Mouse (Mus musculus) CH12.LX (cell line): ENCODE data around the gene Akr1b8. TPM values are rescaled to one million over a fixed set of nuclear protein-coding genes. Genes with fewer than 3 reads are reported as not detected.

Source experiments
- DNase-seq: peaks from one replicate; pipeline ENCODE4 v3.0.0-alpha.2; 2013; ENCODE audit errors: extremely low read depth
- H3K27ac ChIP-seq: 2 replicates; pipeline ENCODE4 v1.5.1; 2012; ENCODE audit warnings: low read depth, mild to moderate bottlenecking, control low read depth, moderate library complexity; ENCODE audit not compliant: insufficient read depth
- H3K27me3 ChIP-seq: replicated peaks from 2 replicates; pipeline ENCODE3; 2012; ENCODE audit warnings: inconsistent platforms
- H3K36me3 ChIP-seq, 2 experiments: replicated peaks in 1 of 2; 2 replicates each; pipeline versions ENCODE3 to v1.6.1; 2012; ENCODE audit warnings: inconsistent platforms in 1 of 2, low read length in 1 of 2, mild to moderate bottlenecking in 1 of 2, mixed read lengths in 1 of 2, moderate library complexity in 1 of 2; ENCODE audit not compliant: control insufficient read depth in 1 of 2, insufficient read depth in 1 of 2
- H3K4me1 ChIP-seq, 2 experiments: 2 replicates each; pipeline ENCODE4 v1.6.1; 2012; ENCODE audit warnings: inconsistent platforms in 1 of 2, moderate library complexity in 1 of 2; ENCODE audit not compliant: insufficient read depth in 2 of 2, control insufficient read depth in 1 of 2
- H3K4me2 ChIP-seq: 2 replicates; pipeline ENCODE4 v1.6.1; 2012; ENCODE audit warnings: low read depth, mild to moderate bottlenecking, control low read depth; ENCODE audit not compliant: poor library complexity, insufficient read depth, severe bottlenecking
- H3K4me3 ChIP-seq, 3 experiments: fragments of 150-350 bp in 1 of 3; sonication (generic) in 1 of 3; replicated peaks in 1 of 3; 2 replicates each; pipeline versions ENCODE3 to v1.5.1; 2011 to 2012; ENCODE audit warnings: low read depth in 2 of 3, low read length in 2 of 3, mild to moderate bottlenecking in 2 of 3, moderate library complexity in 2 of 3, control low read depth in 1 of 3, improper control_type of control experiment in 1 of 3, inconsistent platforms in 1 of 3, mixed read lengths in 1 of 3; ENCODE audit not compliant: poor library complexity in 1 of 3
- H3K79me2 ChIP-seq: replicated peaks from 2 replicates; pipeline ENCODE4 v1.6.1; 2012; ENCODE audit warnings: mild to moderate bottlenecking, moderate library complexity; ENCODE audit not compliant: control insufficient read depth, poor library complexity, insufficient read depth, severe bottlenecking; ENCODE audit errors: extremely low read depth
- H3K9ac ChIP-seq: 2 replicates; pipeline ENCODE4 v1.6.1; 2012; ENCODE audit warnings: low read depth, mild to moderate bottlenecking, control low read depth, moderate library complexity; ENCODE audit not compliant: insufficient read depth
- H3K9me3 ChIP-seq: replicated peaks from 2 replicates; pipeline ENCODE3; 2012; ENCODE audit warnings: low read length, inconsistent platforms, mixed read lengths
- CHD1 ChIP-seq: IDR thresholded peaks from 2 replicates; pipeline ENCODE4 v1.6.1; 2012; ENCODE audit warnings: low read depth, low read length, improper control_type of control experiment, inconsistent platforms
- CHD2 ChIP-seq: IDR thresholded peaks from 2 replicates; pipeline ENCODE4 v1.6.1; 2011; ENCODE audit warnings: low read length, improper control_type of control experiment
- E2F4 ChIP-seq: IDR thresholded peaks from 2 replicates; pipeline ENCODE4 v1.6.1; 2011; ENCODE audit warnings: low read depth, low read length, improper control_type of control experiment; ENCODE audit not compliant: insufficient replicate concordance
- ELF1 ChIP-seq: IDR thresholded peaks from 2 replicates; pipeline ENCODE4 v1.6.1; 2014; ENCODE audit warnings: low read depth, mild to moderate bottlenecking, inconsistent platforms, low read length, improper control_type of control experiment
- ETS1 ChIP-seq: conservative IDR thresholded peaks from 2 replicates; pipeline ENCODE4 v1.6.1; 2012; ENCODE audit warnings: low read depth, mild to moderate bottlenecking, inconsistent platforms, low read length, improper control_type of control experiment, moderate library complexity
- GABPA ChIP-seq: IDR thresholded peaks from 2 replicates; pipeline ENCODE4 v1.6.1; 2012; ENCODE audit warnings: low read depth, low read length, improper control_type of control experiment, inconsistent platforms; ENCODE audit not compliant: insufficient replicate concordance
- HCFC1 ChIP-seq: IDR thresholded peaks from 2 replicates; pipeline ENCODE4 v1.6.1; 2012; ENCODE audit warnings: low read depth, mild to moderate bottlenecking, inconsistent platforms, low read length, improper control_type of control experiment
- IRF4 ChIP-seq: IDR thresholded peaks from 2 replicates; pipeline ENCODE4 v1.6.1; 2014; ENCODE audit warnings: low read depth, mild to moderate bottlenecking, inconsistent platforms, low read length, improper control_type of control experiment
- JUND ChIP-seq: conservative IDR thresholded peaks from 2 replicates; pipeline ENCODE4 v1.6.1; 2011; ENCODE audit warnings: low read depth, low read length, improper control_type of control experiment
- KAT2A ChIP-seq: IDR thresholded peaks from 2 replicates; pipeline ENCODE4 v1.6.1; 2012; ENCODE audit warnings: low read length, improper control_type of control experiment, inconsistent platforms; ENCODE audit not compliant: insufficient replicate concordance
- MAFK ChIP-seq: IDR thresholded peaks from 2 replicates; pipeline ENCODE4 v1.6.1; 2011; ENCODE audit warnings: low read length, improper control_type of control experiment; ENCODE audit not compliant: insufficient replicate concordance
- MAX ChIP-seq: IDR thresholded peaks from 2 replicates; pipeline ENCODE4 v1.6.1; 2011; ENCODE audit warnings: low read length, improper control_type of control experiment
- MEF2A ChIP-seq: IDR thresholded peaks from 2 replicates; pipeline ENCODE4 v1.6.1; 2014; ENCODE audit warnings: low read depth, mild to moderate bottlenecking, inconsistent platforms, low read length, improper control_type of control experiment, borderline replicate concordance
- MXI1 ChIP-seq: IDR thresholded peaks from 2 replicates; pipeline ENCODE4 v1.6.1; 2011; ENCODE audit warnings: mild to moderate bottlenecking, low read depth, low read length, improper control_type of control experiment
- NELFE ChIP-seq: IDR thresholded peaks from 2 replicates; pipeline ENCODE4 v1.6.1; 2011; ENCODE audit warnings: low read depth, low read length, improper control_type of control experiment
- PAX5 ChIP-seq: IDR thresholded peaks from 2 replicates; pipeline ENCODE4 v1.6.1; 2012; ENCODE audit warnings: low read length, inconsistent platforms, mixed read lengths
- POLR2A ChIP-seq: IDR thresholded peaks from 2 replicates; pipeline ENCODE4 v1.6.1; 2011; ENCODE audit warnings: low read depth, mild to moderate bottlenecking, improper control_type of control experiment, low read length
- RAD21 ChIP-seq: IDR thresholded peaks from 2 replicates; pipeline ENCODE4 v1.6.1; 2011; ENCODE audit warnings: low read depth, mild to moderate bottlenecking, low read length, improper control_type of control experiment, moderate library complexity
- RCOR1 ChIP-seq: conservative IDR thresholded peaks from 2 replicates; pipeline ENCODE4 v1.6.1; 2012; ENCODE audit warnings: low read depth, mild to moderate bottlenecking, inconsistent platforms, low read length, improper control_type of control experiment
- TBP ChIP-seq: conservative IDR thresholded peaks from 2 replicates; pipeline ENCODE4 v1.6.1; 2011; ENCODE audit warnings: low read depth, low read length, improper control_type of control experiment
- UBTF ChIP-seq: IDR thresholded peaks from 2 replicates; pipeline ENCODE4 v1.6.1; 2012; ENCODE audit warnings: low read depth, mild to moderate bottlenecking, inconsistent platforms, low read length, improper control_type of control experiment, moderate library complexity
- USF1 ChIP-seq: IDR thresholded peaks from 2 replicates; pipeline ENCODE4 v1.6.1; 2014; ENCODE audit warnings: low read depth, mild to moderate bottlenecking, inconsistent platforms, low read length, improper control_type of control experiment
- USF2 ChIP-seq: conservative IDR thresholded peaks from 2 replicates; pipeline ENCODE4 v1.6.1; 2011; ENCODE audit warnings: low read depth, low read length, improper control_type of control experiment
- ZMIZ1 ChIP-seq: IDR thresholded peaks from 2 replicates; pipeline ENCODE4 v1.6.1; 2012; ENCODE audit warnings: low read depth, mild to moderate bottlenecking, inconsistent platforms, low read length, improper control_type of control experiment
- ZNF384 ChIP-seq: IDR thresholded peaks from 2 replicates; pipeline ENCODE4 v1.6.1; 2012; ENCODE audit warnings: low read depth, low read length, improper control_type of control experiment, inconsistent platforms
- dilution Hi-C: fragments of 300-500 bp; cut with MboI; formaldehyde crosslinking; loops from 2 replicates; pipeline ENCODE4 v1.14.3; 2020; ENCODE audit warnings: low sequenced_read_pairs; ENCODE audit not compliant: extremely low pct_unique_long_range_greater_than_20kb, extremely low pct_ligation_motif_present
- in situ Hi-C: fragments of 300-500 bp; cut with MboI; formaldehyde crosslinking; loops from 3 replicates; pipeline ENCODE4 v1.14.3; 2019; ENCODE audit warnings: low sequenced_read_pairs, low pct_ligation_motif_present, low pct_unique_long_range_greater_than_20kb, mixed read lengths
- polyA plus RNA-seq: library from polyadenylated mRNA; unstranded; fragments of >175 nt; gene quantifications from 2 replicates; pipeline ENCODE4 v1.2.1, GENCODE M21; 2012; ENCODE audit warnings: low read depth; ENCODE audit not compliant: insufficient read length
- total RNA-seq, 2 experiments: library from RNA; depleted of rRNA; stranded (reverse); fragments of 300-350 nt in 1 of 2; fragments of >200 nt in 1 of 2; gene quantifications; 2 replicates each; pipeline ENCODE4 v1.2.3; 2012 to 2014

The Akr1b8 gene
- total and polyA plus RNA-seq, 3 experiments: 0.21 TPM; not detected in 2

DNA sequence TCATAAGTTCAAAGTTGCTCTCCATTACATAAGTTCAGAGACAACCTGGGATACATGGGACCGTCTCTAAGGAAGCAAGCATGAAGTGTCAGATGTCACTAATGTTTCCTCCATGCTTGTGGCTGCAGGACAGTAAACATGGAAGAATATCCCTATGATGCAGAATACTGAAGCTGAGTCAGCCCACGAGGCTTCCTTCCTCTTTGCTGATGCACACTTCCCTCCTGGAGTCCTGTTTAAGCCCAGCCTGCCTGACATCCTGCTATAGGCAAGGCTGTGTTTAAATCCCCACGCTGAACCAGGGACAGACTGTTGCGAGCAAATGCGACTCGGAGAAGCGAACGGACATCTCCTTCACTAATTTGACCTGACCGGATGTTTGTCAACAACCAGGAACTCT is 14.1 kb downstream of the Akr1b8 start:
- dilution Hi-C loops (no loop called here), in situ Hi-C loops (no loop called here)
- TF ChIP-seq HCFC1 (no peak), MXI1 (no peak), IRF4 (no peak), JUND (no peak), ETS1 (no peak), KAT2A (no peak), CHD1 (no peak), USF1 (no peak), TBP (no peak), UBTF (no peak), POLR2A (no peak), MAFK (no peak), NELFE (no peak), E2F4 (no peak), MAX (no peak), ZMIZ1 (no peak), MEF2A (no peak)
- H3K27ac ChIP-seq: no peak overlapping the region
- H3K27me3 ChIP-seq: no peaks in the 10 kb centered on the region
- H3K79me2 ChIP-seq: no peaks in the 10 kb centered on the region
- no peak overlapping the region for H3K9ac ChIP-seq
- H3K4me2 ChIP-seq: no peak overlapping the region
- H3K4me3 ChIP-seq: no peak overlapping the region
- H3K4me1 ChIP-seq: peaks cover 0 to 24% of the 10 kb centered on the region in 2 experiments; a peak in 2 of 4 replicates
- H3K36me3 ChIP-seq: no peaks in the 10 kb centered on the region
- no peaks in the 10 kb centered on the region for H3K9me3 ChIP-seq
- DNase-seq: no peak

GRCm38 (mm10) chr6:34370081-34370480 is 16.2 kb downstream of the Akr1b8 start:
- H3K4me2 ChIP-seq: no peak overlapping the region
- no peaks in the 10 kb centered on the region for H3K27me3 ChIP-seq
- no peak overlapping the region for H3K9ac ChIP-seq
- DNase-seq: no peak
- dilution Hi-C loops: no loop called here
- no peaks in the 10 kb centered on the region for H3K79me2 ChIP-seq
- TF ChIP-seq ELF1 (no peak), UBTF (no peak), MXI1 (no peak), GABPA (no peak), USF2 (no peak), KAT2A (no peak), MAX (no peak), E2F4 (no peak), ZNF384 (no peak), CHD2 (no peak), PAX5 (no peak), RCOR1 (no peak), RAD21 (no peak)
- TF ChIP-seq, all 38 proteins: peak for 0
- no peak overlapping the region for H3K4me3 ChIP-seq
- H3K4me1 ChIP-seq: peaks cover 7 to 27% of the 10 kb centered on the region in 2 experiments
- no peaks in the 10 kb centered on the region for H3K9me3 ChIP-seq
- no peak overlapping the region for H3K27ac ChIP-seq
- in situ Hi-C loops: no loop called here
- no peaks in the 10 kb centered on the region for H3K36me3 ChIP-seq
